Mouse (Mus musculus) hindlimb bud, embryonic 11.5 days (tissue): ENCODE measurements around the gene Il17rd.

Source experiments
- DNase-seq: peaks from one replicate; pipeline ENCODE4 v3.0.0-alpha.2; 2012; ENCODE audit warnings: low read depth, low spot score; ENCODE audit errors: extremely low spot score

The Il17rd gene

DNA sequence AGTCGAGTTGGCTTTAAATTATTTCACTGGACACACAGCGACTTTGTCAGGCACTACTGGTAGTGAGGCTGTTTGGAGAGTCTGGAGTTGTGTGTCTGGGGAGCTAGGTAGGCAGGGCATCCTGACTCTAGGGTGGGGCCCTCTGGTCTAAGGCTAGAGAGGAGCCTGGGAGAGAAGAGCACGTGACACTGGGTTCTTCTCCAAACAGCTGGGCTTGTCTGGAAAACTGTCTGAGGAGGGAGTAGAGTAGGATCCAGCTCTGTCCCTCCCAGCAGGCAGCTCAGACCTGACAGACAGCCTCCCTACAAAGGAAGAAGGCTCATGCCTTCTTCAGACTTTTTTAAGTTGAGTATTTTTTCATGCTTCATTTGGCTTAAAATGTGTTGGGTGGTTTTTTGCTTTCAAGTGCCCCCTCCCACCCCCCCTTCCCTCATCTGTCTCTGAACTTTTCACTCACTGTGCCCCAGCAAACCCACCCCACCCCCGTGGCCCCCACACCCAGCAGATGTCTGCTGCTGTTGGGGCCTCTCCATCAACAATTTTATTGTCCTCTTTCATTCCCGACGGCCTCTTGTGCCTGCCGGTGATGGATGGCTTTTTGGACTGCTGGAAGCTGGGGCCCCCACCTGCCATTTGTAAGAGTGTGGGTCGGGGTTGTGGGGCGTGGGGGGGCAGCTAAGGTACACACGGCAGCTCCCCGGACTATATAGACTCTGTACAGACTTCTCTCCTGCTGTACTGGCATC is 5.7 kb downstream of the Il17rd start:
- no peak for DNase-seq

DNA sequence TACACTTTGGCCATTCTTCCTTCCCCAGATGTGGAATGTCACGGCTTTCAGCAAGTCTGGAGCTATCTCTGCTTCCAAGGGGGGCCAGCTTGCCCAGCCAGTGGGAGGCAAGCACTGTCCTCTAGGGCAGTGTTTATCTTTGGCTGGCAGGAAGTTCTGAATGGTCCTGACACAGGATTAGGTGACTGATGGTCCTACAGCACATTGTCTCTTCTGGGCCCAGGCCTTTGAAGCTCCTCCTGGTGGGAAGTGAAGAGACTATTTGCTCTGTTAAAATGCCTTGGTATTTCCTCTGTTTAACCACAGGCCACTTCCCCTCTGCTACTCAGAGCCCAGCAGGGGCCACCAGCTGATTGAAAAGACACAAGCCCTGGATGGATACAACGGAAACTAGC is 6.2 kb downstream of the Il17rd start:
- DNase-seq, result no peak

DNA sequence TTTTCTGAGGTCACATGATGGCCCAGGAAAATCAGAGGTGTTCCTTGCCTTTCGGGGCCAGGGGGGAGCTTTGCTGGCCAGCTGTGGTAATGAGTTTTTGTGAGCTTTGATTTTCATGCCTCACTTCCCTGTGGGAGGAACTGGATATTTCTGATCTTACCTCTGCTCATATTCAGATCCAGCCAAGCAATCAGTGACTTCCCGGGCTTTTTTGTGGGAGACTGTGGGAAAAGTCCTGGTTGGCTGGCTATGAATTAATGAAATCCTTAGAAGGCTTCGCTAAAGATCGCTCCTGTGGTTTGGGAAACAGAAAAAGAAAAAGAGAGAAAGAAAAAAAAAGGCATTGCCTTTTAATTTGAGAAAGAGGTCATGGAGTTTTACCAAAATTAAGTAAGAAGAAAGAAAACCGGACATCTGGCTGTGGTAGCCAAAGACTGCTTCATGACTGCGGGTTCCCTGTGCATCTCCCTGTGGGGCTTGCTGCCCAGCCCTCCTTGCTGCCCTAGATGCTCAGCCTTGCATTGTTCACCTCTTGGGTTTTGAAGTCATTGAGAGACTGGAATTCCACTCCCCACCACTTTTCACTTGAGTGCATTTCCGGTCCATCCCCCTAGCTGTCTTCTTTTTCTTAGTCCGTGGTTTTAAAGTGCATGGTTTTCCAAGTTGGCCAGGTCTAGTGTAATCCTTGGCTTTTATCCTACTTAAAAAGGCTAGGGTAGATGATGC is 9.7 kb downstream of the Il17rd start:
- DNase-seq, result no peak

DNA sequence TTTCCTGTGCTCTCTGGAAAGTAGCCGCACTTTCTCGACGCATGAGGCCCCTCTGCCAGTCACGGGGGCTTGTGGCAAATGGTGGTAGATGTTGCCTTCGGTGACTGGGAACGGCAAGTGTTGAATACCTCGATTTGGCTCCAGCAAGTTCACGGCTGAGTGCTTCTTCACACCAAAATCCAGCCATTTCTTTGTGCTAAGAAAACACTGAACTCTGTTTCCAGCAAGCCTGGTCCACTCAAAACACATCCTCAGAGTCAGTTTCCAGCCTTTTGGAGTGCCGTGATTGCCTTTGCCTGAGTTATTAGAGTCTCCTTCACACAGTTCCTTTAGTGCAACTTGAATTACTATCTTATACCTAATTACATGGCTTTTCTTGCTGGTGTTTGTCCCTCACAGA is 11.3 kb downstream of the Il17rd start:
- no peak for DNase-seq

DNA sequence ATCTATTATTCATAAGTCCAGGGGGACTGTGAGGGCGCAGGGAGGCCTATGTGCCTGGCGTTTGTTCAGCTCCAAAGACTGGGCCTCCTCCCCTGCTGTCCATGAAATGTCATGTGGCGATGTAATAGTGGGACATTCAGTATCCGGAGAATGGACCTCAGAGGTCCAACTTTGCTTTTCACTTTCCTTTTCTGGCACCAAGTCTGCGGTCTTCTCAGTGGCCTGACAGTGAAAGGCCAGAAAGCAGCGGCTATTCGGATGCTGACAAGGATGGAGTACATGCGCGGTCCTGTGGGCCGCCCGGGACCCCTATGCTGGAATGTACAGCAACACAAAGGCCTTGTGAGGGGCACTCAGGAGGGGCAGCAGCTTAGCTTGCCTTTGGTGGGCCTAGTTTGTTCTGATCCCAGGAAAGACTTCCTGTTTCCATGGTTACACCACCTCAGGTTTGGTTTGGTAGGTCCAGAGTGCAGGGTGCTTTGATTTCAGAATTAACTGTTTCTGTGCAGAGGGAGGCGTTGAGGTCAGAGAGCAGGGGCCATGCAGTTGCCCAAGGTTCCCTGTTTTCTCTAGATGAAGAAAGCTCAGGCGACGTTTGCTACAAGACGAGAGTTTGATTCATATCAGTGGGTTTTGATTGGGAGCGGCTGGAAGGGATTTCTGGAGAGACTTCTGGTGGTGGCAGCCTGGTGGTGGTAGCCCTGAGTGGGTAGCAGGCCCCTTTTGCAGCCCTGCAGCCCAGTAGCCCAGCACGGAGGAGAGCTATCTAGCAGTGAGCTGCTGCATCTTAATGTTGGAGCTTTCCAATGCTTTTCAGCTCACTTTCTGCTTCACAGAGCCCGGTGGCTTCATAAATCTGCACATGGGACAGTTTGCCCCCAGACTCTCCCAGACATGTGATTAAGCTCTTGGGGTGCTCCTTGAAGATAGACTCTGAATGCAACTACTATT is 12.1 kb downstream of the Il17rd start:
- no peak for DNase-seq

DNA sequence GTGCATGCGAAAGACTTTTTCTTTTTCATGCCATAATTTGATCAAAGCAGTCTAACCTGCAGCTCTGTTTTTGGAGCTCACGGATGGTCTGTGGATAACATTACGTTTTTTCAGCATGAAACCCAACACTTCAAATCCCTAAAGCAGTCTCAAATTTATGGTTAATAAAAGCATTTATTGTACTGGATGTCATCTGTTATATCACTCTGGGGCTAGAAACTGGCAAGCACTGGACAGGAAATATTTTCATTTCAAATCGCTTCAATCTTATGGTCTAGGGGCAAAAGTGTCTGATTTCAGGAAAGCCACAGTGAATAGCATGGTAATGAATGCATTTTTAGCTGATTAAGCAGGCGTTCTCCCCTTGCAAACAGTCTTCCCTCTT is 12.8 kb downstream of the Il17rd start:
- DNase-seq, result no peak

DNA sequence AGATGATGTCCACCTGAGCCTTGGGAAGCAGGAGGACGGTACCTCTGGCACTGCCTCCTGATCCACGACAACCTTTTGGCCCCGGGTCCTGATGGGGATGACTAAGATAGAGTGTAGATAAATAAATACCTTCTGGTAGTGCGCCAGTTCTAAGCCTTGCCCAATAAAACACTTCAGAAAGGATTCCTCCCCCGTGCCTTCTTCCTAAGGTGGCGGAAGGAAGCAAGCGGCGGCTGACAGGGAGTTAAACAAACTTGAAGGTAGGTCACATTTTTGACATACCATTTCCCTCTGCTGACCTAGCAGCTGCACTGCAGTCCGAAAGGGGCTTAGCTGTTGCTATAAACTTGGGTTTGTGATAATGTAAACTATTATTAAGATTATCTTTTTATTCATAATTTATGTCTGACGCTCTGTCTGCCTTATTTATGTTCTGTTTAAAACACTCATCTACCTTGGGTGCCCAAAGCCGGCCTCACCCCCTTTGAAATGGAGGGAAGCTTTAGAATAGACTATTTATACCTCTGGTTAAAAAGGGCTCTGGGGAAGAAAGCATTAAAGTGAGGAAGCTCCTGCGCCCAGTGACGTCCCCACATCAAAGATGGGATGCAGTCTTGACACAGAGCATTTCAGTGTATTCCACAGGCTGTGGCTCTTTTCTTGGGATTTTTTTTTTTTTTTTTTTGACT is 19.9 kb downstream of the Il17rd start:
- no peak for DNase-seq

DNA sequence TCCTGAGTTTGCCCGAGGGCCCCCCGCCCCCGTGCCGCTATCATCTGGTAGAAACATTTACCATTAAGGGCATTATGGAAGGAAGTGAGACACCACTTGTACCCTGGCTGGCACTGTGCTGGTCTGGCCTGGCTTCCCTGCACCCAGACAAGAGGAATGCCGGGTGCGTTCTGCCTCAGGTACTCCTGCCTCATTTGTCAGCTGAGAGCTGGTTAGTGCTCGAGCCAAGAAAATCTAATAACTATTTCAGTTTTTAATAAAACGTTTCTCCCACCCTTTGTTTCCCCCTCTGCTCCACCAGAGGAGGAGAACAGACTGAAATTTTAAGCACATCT is 20.4 kb downstream of the Il17rd start:
- DNase-seq, result no peak

DNA sequence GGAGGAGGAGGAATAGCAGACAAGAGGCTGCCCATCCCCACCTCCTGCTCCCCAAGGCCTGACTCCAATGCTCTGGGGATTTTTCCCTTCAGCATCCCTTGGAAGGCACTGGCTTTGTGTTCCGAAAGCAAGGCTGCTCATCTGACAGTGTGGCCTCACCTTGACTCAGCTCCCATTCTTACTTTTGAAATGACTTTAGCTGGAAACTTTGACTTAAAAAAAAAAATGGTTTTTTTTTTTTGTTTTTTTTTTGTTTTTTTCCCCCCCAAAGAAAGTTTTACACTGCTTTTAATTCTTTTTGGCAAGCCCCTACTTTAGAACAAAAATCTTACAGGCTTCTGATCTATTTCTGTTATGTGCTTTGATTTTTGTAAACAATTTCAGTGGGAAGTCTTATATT is 24.6 kb downstream of the Il17rd start:
- DNase-seq, result no peak

DNA sequence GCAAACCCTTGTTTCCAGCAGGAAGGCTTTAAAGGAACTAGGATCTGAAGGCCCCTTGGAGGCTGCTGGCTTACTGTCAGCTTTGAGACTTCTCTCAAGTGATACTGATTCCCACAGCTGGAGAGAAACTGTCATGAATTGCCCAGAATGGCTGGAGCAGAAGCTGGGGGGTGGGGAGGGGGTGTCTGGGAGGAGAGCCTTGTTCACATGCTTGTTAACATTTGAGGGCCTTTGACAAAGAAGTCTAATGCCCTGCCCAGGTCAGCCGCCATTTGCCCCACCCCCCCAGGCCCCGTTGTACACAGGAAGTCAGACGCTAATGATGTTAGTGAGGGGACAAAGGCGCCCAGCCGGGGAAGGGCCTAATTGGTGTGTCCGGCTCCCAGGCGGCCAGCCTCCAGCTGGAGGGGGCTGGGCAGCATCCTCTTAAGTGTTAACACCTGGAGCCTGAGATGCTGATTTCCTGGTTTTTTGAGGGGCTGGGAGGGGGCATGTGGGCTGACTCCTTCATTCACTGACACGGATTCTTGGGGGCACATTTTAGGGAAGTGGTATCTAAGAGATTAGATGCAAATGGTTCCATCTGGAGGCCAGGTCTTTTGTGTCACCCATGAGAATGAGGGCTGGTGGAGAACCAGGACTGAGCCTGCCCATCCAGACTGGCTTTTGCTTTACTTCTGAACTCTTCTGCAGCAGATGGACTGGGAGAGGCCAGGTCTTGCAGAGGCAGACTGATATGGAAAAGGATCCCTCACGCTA is 27.6 kb downstream of the Il17rd start:
- DNase-seq, result no peak

DNA sequence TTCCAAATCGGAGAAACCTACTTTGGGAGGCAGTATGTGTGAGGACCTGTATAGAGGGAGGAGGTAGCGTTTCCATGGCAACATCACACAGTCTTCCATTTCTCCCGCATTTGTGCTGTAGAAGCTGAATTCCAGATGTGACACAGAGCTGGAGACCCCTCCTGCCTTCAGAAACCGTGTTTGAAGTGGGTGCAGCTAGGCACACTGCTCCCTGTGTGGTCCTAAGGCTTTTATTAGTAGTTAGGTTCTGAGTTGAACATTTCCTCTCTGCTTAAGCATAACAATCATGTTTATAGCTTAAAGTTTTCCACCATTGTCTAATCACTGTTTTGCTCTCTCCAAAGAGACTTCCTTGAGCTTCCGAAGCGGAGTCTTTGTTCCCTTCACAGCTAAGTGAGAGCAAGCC is 29.1 kb downstream of the Il17rd start:
- DNase-seq, result peak; percentile 94

DNA sequence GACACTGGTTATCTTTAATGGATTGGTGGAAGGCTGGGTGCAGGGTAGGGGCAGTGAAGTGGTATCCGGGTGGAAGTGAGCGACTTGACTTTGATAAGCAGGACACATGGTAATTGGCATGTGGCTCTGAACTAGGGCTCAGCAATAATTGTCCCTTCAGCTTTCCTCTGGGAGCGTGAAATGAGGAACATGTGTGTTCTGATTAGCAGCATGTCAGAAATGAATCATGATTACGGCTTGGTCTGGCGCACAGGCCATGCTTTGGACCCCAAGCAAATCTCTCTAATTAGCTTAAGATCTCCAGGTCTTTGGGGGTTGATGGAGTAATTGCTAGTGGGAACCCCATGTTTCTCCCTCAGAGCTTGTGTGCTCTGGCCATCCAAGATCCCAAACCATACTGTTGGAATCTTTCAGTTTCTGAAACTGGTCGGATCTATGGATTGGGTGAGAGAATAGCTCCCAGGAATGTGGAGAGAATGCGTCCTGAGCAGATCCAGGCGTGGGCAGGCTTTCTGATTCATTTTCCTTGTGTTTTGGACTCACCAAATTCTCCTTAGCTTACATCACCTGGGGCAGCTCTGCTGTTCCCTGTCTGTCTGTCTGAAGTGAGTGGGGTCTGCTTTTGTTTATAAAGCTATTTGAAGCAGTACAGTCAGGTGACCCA is 30.8 kb downstream of the Il17rd start:
- DNase-seq, result peak; percentile 89

DNA sequence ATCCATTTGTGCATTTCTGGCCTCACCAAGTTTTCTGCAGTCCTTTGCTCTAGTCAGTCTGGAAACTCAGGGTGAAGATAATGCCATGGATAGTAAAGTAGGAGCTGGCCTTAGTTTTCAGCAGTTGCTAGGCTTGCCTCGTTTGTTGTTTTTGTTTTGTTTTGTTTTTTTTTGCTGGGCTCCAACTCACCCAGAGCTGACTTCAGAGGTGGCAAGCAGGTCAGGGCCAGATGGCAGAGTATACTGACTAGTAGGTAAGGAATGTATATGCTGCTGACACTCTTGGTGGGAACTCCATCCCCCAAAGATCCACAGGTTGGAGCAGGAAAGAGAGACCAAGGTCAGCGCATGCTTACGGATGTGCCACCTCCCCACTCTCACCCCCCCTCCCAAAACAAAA is 31.4 kb downstream of the Il17rd start:
- DNase-seq, result no peak

DNA sequence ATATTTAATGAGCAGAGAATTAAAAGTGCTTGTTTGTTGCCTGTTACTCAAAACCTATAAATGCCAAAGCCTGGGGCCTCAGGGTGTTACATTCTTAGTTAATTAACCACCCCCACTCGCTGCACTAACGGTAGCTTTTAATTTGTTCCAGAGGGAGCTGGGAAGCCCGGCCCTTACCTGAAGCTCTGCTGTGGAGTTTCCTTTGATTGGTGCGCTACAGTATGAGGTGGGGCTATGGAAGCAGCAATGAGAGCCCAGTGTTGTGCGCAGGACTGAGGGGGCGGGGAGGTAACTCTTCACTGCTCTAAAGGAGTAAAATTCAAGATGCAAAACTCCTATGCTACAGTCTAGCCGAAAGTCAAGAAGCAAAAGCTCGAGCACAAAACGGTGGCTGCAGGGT is 32.0 kb downstream of the Il17rd start:
- DNase-seq, result no peak

DNA sequence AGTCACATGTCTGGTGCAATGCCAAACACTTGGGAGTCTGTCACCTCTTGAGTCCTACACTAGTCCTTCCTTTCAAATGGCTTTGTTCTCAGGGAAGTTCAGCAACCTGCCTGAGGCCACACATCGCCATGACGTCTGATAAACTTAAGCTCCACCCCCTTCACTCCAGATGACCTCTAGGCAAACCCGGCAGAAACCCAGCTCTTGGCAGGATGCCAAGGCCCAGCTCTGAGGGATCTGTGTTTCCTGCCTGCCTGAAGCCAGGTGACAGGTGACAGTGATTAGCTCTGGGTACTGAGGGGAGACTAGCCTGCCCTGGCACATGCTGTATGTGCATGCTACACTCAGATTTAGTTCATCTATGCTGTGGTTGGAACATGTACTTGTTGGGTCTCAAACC is 33.2 kb downstream of the Il17rd start:
- peak; percentile 83 for DNase-seq

DNA sequence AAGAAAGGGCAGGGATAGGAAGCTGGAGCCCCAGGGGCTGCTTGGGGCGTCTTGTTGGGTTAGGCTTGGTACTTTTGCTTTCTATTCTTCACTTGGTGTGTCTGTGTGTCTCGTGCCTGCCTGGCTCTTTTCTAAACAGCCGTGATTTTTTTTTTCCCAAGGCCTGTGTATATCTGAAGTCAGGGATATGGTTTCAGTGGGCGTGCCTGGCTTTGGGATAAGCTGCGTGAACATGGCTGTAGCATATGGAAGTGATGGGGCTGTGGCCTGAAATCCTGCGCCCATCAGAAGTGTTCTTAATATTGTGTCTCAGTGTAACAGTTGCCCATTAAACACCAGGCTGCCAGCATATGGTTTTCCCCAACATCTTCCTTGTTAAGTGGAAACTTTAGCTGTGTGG is 36.3 kb downstream of the Il17rd start:
- DNase-seq, result no peak

DNA sequence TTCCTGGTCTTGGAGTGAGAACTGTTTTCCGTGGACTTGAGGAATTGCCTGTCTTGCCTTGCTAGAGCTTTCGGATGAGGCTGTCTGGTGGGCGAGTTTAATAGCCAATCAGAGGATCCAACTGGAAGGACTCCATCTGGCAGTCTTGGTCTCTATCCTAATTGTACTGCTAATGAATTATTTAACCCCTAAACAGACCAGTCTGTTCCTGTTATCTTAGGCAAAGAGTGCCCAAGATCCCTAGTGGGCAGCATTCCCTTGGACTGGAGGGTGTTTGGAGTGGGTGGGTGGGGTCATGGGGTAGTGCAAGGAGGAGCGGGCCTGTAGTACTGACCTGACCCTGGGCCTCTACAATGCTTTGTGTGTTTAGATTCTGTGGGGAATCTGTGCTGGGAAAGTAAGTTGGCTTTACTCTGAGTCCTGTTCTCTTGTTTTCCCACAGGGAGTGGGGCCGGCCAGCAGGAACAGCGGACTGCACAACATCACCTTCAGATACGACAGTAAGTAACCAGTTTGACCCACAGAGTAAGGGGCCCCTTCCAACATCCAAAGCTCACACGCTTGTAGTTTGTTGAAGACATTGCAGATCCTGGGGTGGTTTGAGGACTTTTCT is 37.3 kb downstream of the Il17rd start:
- DNase-seq, result no peak

DNA sequence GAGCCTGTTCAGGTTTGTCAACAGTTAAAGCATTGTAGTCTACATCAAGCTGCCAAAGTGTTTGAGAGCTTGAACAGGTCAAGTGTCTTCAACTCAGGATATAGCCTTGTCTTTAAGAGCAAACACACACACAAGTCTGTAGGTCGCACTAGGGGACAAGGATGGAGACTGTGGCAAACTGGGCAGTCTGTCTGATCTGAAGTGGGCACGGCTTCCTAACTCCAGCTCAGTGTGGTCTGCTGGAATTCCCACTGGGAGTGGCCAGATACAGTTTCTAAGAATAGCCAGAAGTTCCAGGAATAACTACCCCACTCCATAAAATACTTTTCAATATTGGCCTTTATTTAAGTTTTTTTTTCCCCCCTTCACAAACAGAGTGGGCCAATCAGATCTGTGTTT is 37.8 kb downstream of the Il17rd start:
- DNase-seq, result no peak

DNA sequence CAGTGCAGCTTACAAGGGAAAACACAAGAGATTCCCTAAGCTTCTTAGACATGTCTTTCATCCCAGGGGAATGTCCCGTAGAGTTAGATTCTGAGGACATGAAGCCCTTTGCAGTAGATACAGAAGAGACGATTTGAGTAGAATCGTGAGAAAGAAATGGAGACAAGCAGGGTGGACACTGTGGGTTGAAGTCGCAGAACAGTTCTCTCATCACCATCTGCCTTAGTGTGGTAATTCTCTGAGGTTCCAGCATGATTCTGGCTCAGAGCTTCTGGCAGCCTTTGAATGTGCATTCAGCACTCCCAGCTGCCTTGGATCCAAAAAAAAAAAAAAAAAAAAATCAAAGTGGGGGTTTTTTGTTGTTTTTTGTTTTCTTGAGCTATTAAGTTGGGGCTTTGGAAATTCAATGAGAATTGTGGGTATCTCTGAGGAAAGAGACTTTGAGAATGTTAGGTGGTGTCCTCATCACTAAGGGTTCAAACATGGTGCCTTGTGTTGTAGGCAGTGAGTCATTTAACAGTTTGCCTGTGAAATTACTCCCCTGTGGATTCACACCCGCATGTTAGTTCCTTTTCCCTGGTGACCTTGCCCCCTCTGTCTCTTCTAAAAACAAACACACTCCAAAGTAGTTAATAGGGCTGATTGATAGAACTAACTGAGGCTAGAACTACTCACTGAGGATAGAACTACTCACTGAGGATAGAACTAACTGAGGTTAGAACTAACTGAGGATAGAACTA is 43.0 kb downstream of the Il17rd start:
- no peak for DNase-seq
